Mouse (Mus musculus): ENCODE data around the gene AB124611. TPM values are rescaled to one million over a fixed set of nuclear protein-coding genes. Genes with fewer than 3 reads are reported as not detected.

AB124611 gene
- total RNA-seq, 2 experiments from 2014 or later, result 2.1 TPM

GRCm38 (mm10) chr9:21556996-21557395 is 31.0 kb downstream of the AB124611 start:
- intact Hi-C loops (cut with DNase I), result no loop called here
- DNase-seq, result no peak

- no peak for DNase-seq
- intact Hi-C loops (cut with DNase I), result no loop called here
Measured at GRCm38 (mm10) chr9:21557556-21557955, 31.6 kb downstream of the AB124611 start.

GRCm38 (mm10) chr9:21558366-21558765 is 32.4 kb downstream of the AB124611 start:
- peak; percentile 19 to 34 for DNase-seq
- intact Hi-C loops (cut with DNase I), result no loop called here

GRCm38 (mm10) chr9:21559151-21559550 is 33.2 kb downstream of the AB124611 start:
- intact Hi-C loops (cut with DNase I), result no loop called here
- DNase-seq, result no peak

- DNase-seq, result no peak
- intact Hi-C loops (cut with DNase I), result no loop called here
Measured at GRCm38 (mm10) chr9:21564420-21564819, 38.4 kb downstream of the AB124611 start.

- DNase-seq, result no peak
- intact Hi-C loops (cut with DNase I), result no loop called here
Measured at GRCm38 (mm10) chr9:21565004-21565586, 39.1 kb downstream of the AB124611 start.

GRCm38 (mm10) chr9:21566538-21566937 is 40.6 kb downstream of the AB124611 start:
- intact Hi-C loops (cut with DNase I), result no loop called here
- DNase-seq, result no peak

- DNase-seq, result no peak
- intact Hi-C loops (cut with DNase I), result no loop called here
Measured at GRCm38 (mm10) chr9:21567051-21567450, 41.1 kb downstream of the AB124611 start.

- DNase-seq, result no peak
- intact Hi-C loops (cut with DNase I), result no loop called here
Measured at GRCm38 (mm10) chr9:21568657-21569255, 42.8 kb downstream of the AB124611 start.

- peak in 1 of 2 experiments; percentile 31 for DNase-seq
Measured at GRCm38 (mm10) chr9:21574012-21574801, 48.2 kb downstream of the AB124611 start.

GRCm38 (mm10) chr9:21575253-21575652 is 49.3 kb downstream of the AB124611 start:
- intact Hi-C loops (cut with DNase I), result no loop called here
- DNase-seq, result no peak

More at GRCm38 (mm10) chr9:21574012-21574801, 48.2 kb downstream of the AB124611 start:
- intact Hi-C loops (cut with DNase I), result no loop called here

- DNase-seq, result no peak
- intact Hi-C loops (cut with DNase I), result no loop called here
Measured at GRCm38 (mm10) chr9:21576286-21576685, 50.3 kb downstream of the AB124611 start.

- DNase-seq, result no peak
- intact Hi-C loops (cut with DNase I), result no loop called here
Measured at GRCm38 (mm10) chr9:21578226-21578625, 52.2 kb downstream of the AB124611 start.

GRCm38 (mm10) chr9:21585401-21585800 is 59.4 kb downstream of the AB124611 start:
- intact Hi-C loops (cut with DNase I), result no loop called here

GRCm38 (mm10) chr9:21587678-21588349 is 61.8 kb downstream of the AB124611 start:
- intact Hi-C loops (cut with DNase I), result no loop called here

More at GRCm38 (mm10) chr9:21585401-21585800, 59.4 kb downstream of the AB124611 start:
- no peak for DNase-seq

GRCm38 (mm10) chr9:21588350-21588749 is 62.4 kb downstream of the AB124611 start:
- intact Hi-C loops (cut with DNase I), result no loop called here
- no peak for DNase-seq

More at GRCm38 (mm10) chr9:21587678-21588349, 61.8 kb downstream of the AB124611 start:
- no peak for DNase-seq

GRCm38 (mm10) chr9:21589538-21589937 is 63.6 kb downstream of the AB124611 start:
- DNase-seq, result no peak
- intact Hi-C loops (cut with DNase I), result no loop called here

GRCm38 (mm10) chr9:21591127-21591830 is 65.3 kb downstream of the AB124611 start:
- intact Hi-C loops (cut with DNase I), result loop anchor here (5.0 kb wide), 1 partner anchor 44 kb away; the partner anchor contains the start of gene Carm1
- DNase-seq, result no peak

GRCm38 (mm10) chr9:21591831-21592702 is 66.1 kb downstream of the AB124611 start:
- intact Hi-C loops (cut with DNase I), result loop anchor here (5.0 kb wide), 1 partner anchor 45 kb away; the partner anchor contains the start of gene Carm1
- no peak for DNase-seq
